Mouse (Mus musculus) liver, adult 2 months (tissue): ENCODE measurements around the gene Prr12. TPM values are rescaled to one million over a fixed set of nuclear protein-coding genes. Genes with fewer than 3 reads are reported as not detected.
A peak's percentile ranks its signal among the peaks of the same experiment; 100 is the strongest.

Experiments used
- DNase-seq: peaks from one replicate; pipeline ENCODE4 v3.0.0-alpha.2; 2011; ENCODE audit warnings: low read depth, low spot score; ENCODE audit errors: extremely low read depth
- H3K27ac ChIP-seq: fragments of 200-500 bp; replicated peaks from 2 replicates; pipeline ENCODE4 v1.5.1; 2012; ENCODE audit warnings: low read depth, mild to moderate bottlenecking, control low read depth, inconsistent platforms, low read length; ENCODE audit not compliant: insufficient read depth
- H3K27me3 ChIP-seq: fragments of 200-500 bp; 2 replicates; pipeline ENCODE4 v1.6.1; 2012; ENCODE audit warnings: mild to moderate bottlenecking, moderate library complexity, low read length, inconsistent platforms; ENCODE audit not compliant: control insufficient read depth, insufficient read depth
- H3K36me3 ChIP-seq: fragments of 200-500 bp; 2 replicates; pipeline ENCODE4 v1.6.1; 2012; ENCODE audit warnings: low read length, inconsistent platforms; ENCODE audit not compliant: control insufficient read depth, insufficient read depth
- H3K4me1 ChIP-seq: fragments of 200-500 bp; 2 replicates; pipeline ENCODE4 v1.6.1; 2011; ENCODE audit warnings: low read length; ENCODE audit not compliant: control insufficient read depth, insufficient read depth
- H3K4me3 ChIP-seq: fragments of 200-500 bp; 2 replicates; pipeline ENCODE4 v1.5.1; 2011; ENCODE audit warnings: low read depth, mild to moderate bottlenecking, control low read depth, low read length, moderate library complexity; ENCODE audit not compliant: insufficient read depth
- H3K79me2 ChIP-seq: fragments of 200-500 bp; 2 replicates; pipeline ENCODE4 v1.6.1; 2012; ENCODE audit warnings: inconsistent platforms, mild to moderate bottlenecking, low read length, moderate library complexity; ENCODE audit not compliant: control insufficient read depth, insufficient read depth
- H3K9ac ChIP-seq: fragments of 200-500 bp; 2 replicates; pipeline ENCODE4 v1.6.1; 2012; ENCODE audit warnings: low read depth, mild to moderate bottlenecking, control low read depth, inconsistent platforms, low read length
- CTCF ChIP-seq: fragments of 200-500 bp; IDR thresholded peaks from 2 replicates; pipeline ENCODE4 v1.5.1; 2011; ENCODE audit warnings: low read depth, low read length, control low read depth
- POLR2A ChIP-seq: fragments of 200-500 bp; IDR thresholded peaks from 2 replicates; pipeline ENCODE4 v1.6.1; 2011; ENCODE audit warnings: low read length, control low read depth; ENCODE audit not compliant: insufficient read depth; ENCODE audit errors: extremely low read depth
- WGBS: fragments of 180-500 bp; shearing (Covaris S2); methylation state at CpG from one replicate; pipeline ENCODE4 v1.1.7; 2018; 5-methylcytosine and 5-hydroxymethylcytosine counted together
- polyA plus RNA-seq: library from polyadenylated mRNA; depleted of rRNA; stranded (reverse); fragments of >200 nt; gene quantifications from 2 replicates; pipeline ENCODE4 v1.2.3, GENCODE M21; 2012; rRNA removed
- total RNA-seq: library from RNA; depleted of rRNA; stranded (reverse); fragments of >200 nt; gene quantifications from 2 replicates; pipeline ENCODE4 v1.2.3, GENCODE M21; 2014; rRNA removed

The Prr12 gene
- total and polyA plus RNA-seq, 2 experiments = 1.2 to 3.7 TPM

GRCm38 (mm10) chr7:44984833-44985164 lies 67.9 kb downstream of the Prr12 start:
- Histone ChIP-seq H3K4me1 (peaks cover 8% of the 10 kb centered on the region), H3K27ac (no peak overlapping the region), H3K27me3 (no peaks in the 10 kb centered on the region), H3K4me3 (no peak overlapping the region), H3K9ac (no peak overlapping the region), H3K79me2 (peaks cover 5% of the 10 kb centered on the region; the same call in 1 of the 2 replicates), H3K36me3 (peaks cover 4% of the 10 kb centered on the region; the same call in 1 of the 2 replicates)
- DNase-seq = no peak
- TF ChIP-seq POLR2A (no peak), CTCF (no peak)
- WGBS = 51% methylated on average over 3 of the region's 3 CpGs

- no peak overlapping the region for H3K27ac ChIP-seq
- no peak overlapping the region for H3K4me3 ChIP-seq
- no peak overlapping the region for H3K9ac ChIP-seq
- H3K27me3 ChIP-seq = no peaks in the 10 kb centered on the region
- DNase-seq = no peak
- TF ChIP-seq CTCF = no peak
- TF ChIP-seq POLR2A = no peak
- WGBS = 85% methylated on average over 7 of the region's 7 CpGs
- peaks cover 4% of the 10 kb centered on the region; the same call in 1 of the 2 replicates for H3K36me3 ChIP-seq
- H3K79me2 ChIP-seq = peaks cover 4% of the 10 kb centered on the region; the same call in 1 of the 2 replicates
- H3K4me1 ChIP-seq = peaks cover 8% of the 10 kb centered on the region
Measured at GRCm38 (mm10) chr7:44983944-44984832, 68.5 kb downstream of the Prr12 start.

GRCm38 (mm10) chr7:44983085-44983484 lies 69.6 kb downstream of the Prr12 start:
- Histone ChIP-seq H3K36me3 (peaks cover 4% of the 10 kb centered on the region; the same call in 1 of the 2 replicates), H3K4me3 (no peak overlapping the region), H3K27me3 (no peaks in the 10 kb centered on the region), H3K9ac (no peak overlapping the region), H3K27ac (no peak overlapping the region), H3K4me1 (peaks cover 6% of the 10 kb centered on the region), H3K79me2 (peaks cover 2% of the 10 kb centered on the region; the same call in 1 of the 2 replicates)
- DNase-seq = peak; percentile 47
- TF ChIP-seq POLR2A = no peak
- TF ChIP-seq CTCF = peak; percentile 98
- 28% methylated on average over 6 of the region's 6 CpGs for WGBS

- no peak overlapping the region for H3K9ac ChIP-seq
- no peak for DNase-seq
- H3K4me3 ChIP-seq = no peak overlapping the region
- peaks cover 4% of the 10 kb centered on the region; the same call in 1 of the 2 replicates for H3K36me3 ChIP-seq
- TF ChIP-seq POLR2A (no peak), CTCF (no peak)
- no peaks in the 10 kb centered on the region for H3K27me3 ChIP-seq
- peaks cover 2% of the 10 kb centered on the region; the same call in 1 of the 2 replicates for H3K79me2 ChIP-seq
- 93% methylated on average over 8 of the region's 8 CpGs for WGBS
- H3K27ac ChIP-seq = no peak overlapping the region
- no peaks in the 10 kb centered on the region for H3K4me1 ChIP-seq
Measured at GRCm38 (mm10) chr7:44981539-44981938, 71.1 kb downstream of the Prr12 start.

- Histone ChIP-seq H3K27ac (no peak overlapping the region), H3K4me1 (no peaks in the 10 kb centered on the region), H3K36me3 (peaks cover 4% of the 10 kb centered on the region; the same call in 1 of the 2 replicates), H3K9ac (no peak overlapping the region), H3K79me2 (no peaks in the 10 kb centered on the region), H3K27me3 (no peaks in the 10 kb centered on the region), H3K4me3 (no peak overlapping the region)
- 88% methylated on average over 3 of the region's 3 CpGs for WGBS
- TF ChIP-seq CTCF (no peak), POLR2A (no peak)
- DNase-seq = no peak
Measured at GRCm38 (mm10) chr7:44978300-44978699, 74.4 kb downstream of the Prr12 start.

Other genes starting within 250 kb of the Prr12 start
Only the 30 nearest of the 36 such genes appear.
- 20.8 and 24.0 TPM in 2 replicates for gene Pnkp, start 195.7 kb downstream of the Prr12 start, total RNA-seq
- gene Pnkp, start 195.7 kb downstream of the Prr12 start, polyA plus RNA-seq = 42.5 and 45.7 TPM in 2 replicates
- 17.0 and 32.8 TPM in 2 replicates for gene Ptov1, start 183.1 kb downstream of the Prr12 start, total RNA-seq
- 76.1 and 91.6 TPM in 2 replicates for gene Ptov1, start 183.1 kb downstream of the Prr12 start, polyA plus RNA-seq
- gene Med25, start 160.2 kb downstream of the Prr12 start, total RNA-seq = 11.6 and 16.6 TPM in 2 replicates
- 114 TPM in 2 replicates for gene Med25, start 160.2 kb downstream of the Prr12 start, polyA plus RNA-seq
- gene Fuz, start 156.8 kb downstream of the Prr12 start, total RNA-seq = 5.7 and 6.8 TPM in 2 replicates
- 16.6 and 25.1 TPM in 2 replicates for gene Fuz, start 156.8 kb downstream of the Prr12 start, polyA plus RNA-seq
- gene Ap2a1, start 123.4 kb downstream of the Prr12 start, total RNA-seq = 14.5 and 18.3 TPM in 2 replicates
- gene Ap2a1, start 123.4 kb downstream of the Prr12 start, polyA plus RNA-seq = 32.8 and 38.2 TPM in 2 replicates
- gene Tsks, start 109.7 kb downstream of the Prr12 start, total RNA-seq = not detected in 2 replicates
- gene Tsks, start 109.7 kb downstream of the Prr12 start, polyA plus RNA-seq = 0.20 and 0.51 TPM in 2 replicates
- gene Cpt1c, start 78.0 kb downstream of the Prr12 start, total RNA-seq = 0.09 and 0.34 TPM in 2 replicates
- gene Cpt1c, start 78.0 kb downstream of the Prr12 start, polyA plus RNA-seq = 0.71 and 0.91 TPM in 2 replicates
- gene Prmt1, start 66.3 kb downstream of the Prr12 start, total RNA-seq = 15.9 and 23.0 TPM in 2 replicates
- 26.0 and 36.1 TPM in 2 replicates for gene Prmt1, start 66.3 kb downstream of the Prr12 start, polyA plus RNA-seq
- gene Irf3, start 55.2 kb downstream of the Prr12 start, total RNA-seq = 58.5 and 59.0 TPM in 2 replicates
- 82.0 and 101 TPM in 2 replicates for gene Irf3, start 55.2 kb downstream of the Prr12 start, polyA plus RNA-seq
- gene Bcl2l12, start 54.2 kb downstream of the Prr12 start, total RNA-seq = 4.2 and 5.6 TPM in 2 replicates
- gene Bcl2l12, start 54.2 kb downstream of the Prr12 start, polyA plus RNA-seq = 13.3 and 14.5 TPM in 2 replicates
- gene Scaf1, start 36.5 kb downstream of the Prr12 start, total RNA-seq = 4.4 and 9.7 TPM in 2 replicates
- 25.7 and 31.8 TPM in 2 replicates for gene Scaf1, start 36.5 kb downstream of the Prr12 start, polyA plus RNA-seq
- gene Rras, start 34.9 kb downstream of the Prr12 start, total RNA-seq = 8.9 and 13.9 TPM in 2 replicates
- 53.4 and 54.9 TPM in 2 replicates for gene Rras, start 34.9 kb downstream of the Prr12 start, polyA plus RNA-seq
- gene Nosip, start 9.5 kb upstream of the Prr12 start, total RNA-seq = 20.1 and 22.8 TPM in 2 replicates
- 31.4 and 35.8 TPM in 2 replicates for gene Nosip, start 9.5 kb upstream of the Prr12 start, polyA plus RNA-seq
- 26.1 and 32.8 TPM in 2 replicates for gene Prrg2, start 9.8 kb upstream of the Prr12 start, total RNA-seq
- 74.1 and 83.8 TPM in 2 replicates for gene Prrg2, start 9.8 kb upstream of the Prr12 start, polyA plus RNA-seq
- gene Rcn3, start 39.3 kb upstream of the Prr12 start, total RNA-seq = 6.7 and 8.8 TPM in 2 replicates
- gene Rcn3, start 39.3 kb upstream of the Prr12 start, polyA plus RNA-seq = 14.9 and 16.3 TPM in 2 replicates
- 163 and 188 TPM in 2 replicates for gene Fcgrt, start 51.0 kb upstream of the Prr12 start, total RNA-seq
- 170 and 193 TPM in 2 replicates for gene Fcgrt, start 51.0 kb upstream of the Prr12 start, polyA plus RNA-seq
- 355 and 400 TPM in 2 replicates for gene Rps11, start 71.6 kb upstream of the Prr12 start, total RNA-seq
- gene Rps11, start 71.6 kb upstream of the Prr12 start, polyA plus RNA-seq = 95.1 and 111 TPM in 2 replicates
- 1,440 and 1,681 TPM in 2 replicates for gene Rpl13a, start 75.9 kb upstream of the Prr12 start, total RNA-seq
- gene Rpl13a, start 75.9 kb upstream of the Prr12 start, polyA plus RNA-seq = 488 and 544 TPM in 2 replicates
- 0.13 TPM in 1 of 2 replicates, not detected in the other for gene Gm45713, start 83.3 kb upstream of the Prr12 start, total RNA-seq
- gene Gm45713, start 83.3 kb upstream of the Prr12 start, polyA plus RNA-seq = 0.98 TPM in 1 of 2 replicates, not detected in the other
- 3.2 and 5.4 TPM in 2 replicates for gene Flt3l, start 83.6 kb upstream of the Prr12 start, total RNA-seq
- 20.8 and 30.8 TPM in 2 replicates for gene Flt3l, start 83.6 kb upstream of the Prr12 start, polyA plus RNA-seq
- 48.0 and 59.1 TPM in 2 replicates for gene Pih1d1, start 101.4 kb upstream of the Prr12 start, total RNA-seq
- 62.1 and 66.4 TPM in 2 replicates for gene Pih1d1, start 101.4 kb upstream of the Prr12 start, polyA plus RNA-seq
- 33.3 and 47.6 TPM in 2 replicates for gene Aldh16a1, start 101.7 kb upstream of the Prr12 start, total RNA-seq
- 116 and 162 TPM in 2 replicates for gene Aldh16a1, start 101.7 kb upstream of the Prr12 start, polyA plus RNA-seq
- 0.07 TPM in 1 of 2 replicates, not detected in the other for gene Slc17a7, start 111.1 kb upstream of the Prr12 start, total RNA-seq
- gene Slc17a7, start 111.1 kb upstream of the Prr12 start, polyA plus RNA-seq = not detected in 2 replicates
- gene Gfy, start 126.7 kb upstream of the Prr12 start, total RNA-seq = not detected in 2 replicates
- gene Gfy, start 126.7 kb upstream of the Prr12 start, polyA plus RNA-seq = not detected in 2 replicates
- gene Pth2, start 128.1 kb upstream of the Prr12 start, total RNA-seq = not detected in 2 replicates
- gene Pth2, start 128.1 kb upstream of the Prr12 start, polyA plus RNA-seq = not detected in 2 replicates
- not detected in 2 replicates for gene Ccdc155, start 152.0 kb upstream of the Prr12 start, total RNA-seq
- gene Ccdc155, start 152.0 kb upstream of the Prr12 start, polyA plus RNA-seq = not detected in 2 replicates
- not detected in 2 replicates for gene Dkkl1, start 159.3 kb upstream of the Prr12 start, total RNA-seq
- 0.21 TPM in 1 of 2 replicates, not detected in the other for gene Dkkl1, start 159.3 kb upstream of the Prr12 start, polyA plus RNA-seq
- 1.2 and 1.5 TPM in 2 replicates for gene Tead2, start 162.9 kb upstream of the Prr12 start, total RNA-seq
- gene Tead2, start 162.9 kb upstream of the Prr12 start, polyA plus RNA-seq = 0.97 and 2.9 TPM in 2 replicates
- 1.4 and 1.5 TPM in 2 replicates for gene Cd37, start 186.2 kb upstream of the Prr12 start, total RNA-seq
- gene Cd37, start 186.2 kb upstream of the Prr12 start, polyA plus RNA-seq = 4.5 and 11.5 TPM in 2 replicates
- gene Slc6a16, start 188.2 kb upstream of the Prr12 start, total RNA-seq = 0.20 and 0.37 TPM in 2 replicates
- 0.86 and 1.9 TPM in 2 replicates for gene Slc6a16, start 188.2 kb upstream of the Prr12 start, polyA plus RNA-seq